Mouse (Mus musculus) adrenal gland, adult 8-10 months (tissue): ENCODE measurements around the gene Zdhhc13. TPM values are rescaled to one million over a fixed set of nuclear protein-coding genes. Genes with fewer than 3 reads are reported as not detected.

Experiments
- total RNA-seq, 4 experiments: library from RNA; stranded (reverse); gene quantifications; 2 replicates each; pipeline ENCODE4 v1.2.4; 2022

Gene Zdhhc13
- total RNA-seq, 4 experiments from 2014 or later = 10.2 to 11.6 (median 11.0) TPM

Other genes with a start within 250 kb of the Zdhhc13 start
- gene Mrgprb2, start 230.9 kb upstream of the Zdhhc13 start, total RNA-seq = under 1 TPM in 1 of 4 experiments, not detected in 3; 0.14 TPM
- not detected for gene Mrgprb3, start 145.2 kb upstream of the Zdhhc13 start, total RNA-seq
- not detected for gene Csrp3, start 59.0 kb downstream of the Zdhhc13 start, total RNA-seq
- gene E2f8, start 92.6 kb downstream of the Zdhhc13 start, total RNA-seq = 1 to 10 TPM in 3 of 4 experiments, under 1 TPM in 1; 0.17 to 1.5 (median 1.3) TPM
- 10 to 100 TPM in 2 of 4 experiments, 1 to 10 TPM in 2; 5.1 to 13.7 (median 9.1) TPM for gene Nav2, start 119.7 kb downstream of the Zdhhc13 start, total RNA-seq